Mouse (Mus musculus): ENCODE results near the gene Peli3.

DNA sequence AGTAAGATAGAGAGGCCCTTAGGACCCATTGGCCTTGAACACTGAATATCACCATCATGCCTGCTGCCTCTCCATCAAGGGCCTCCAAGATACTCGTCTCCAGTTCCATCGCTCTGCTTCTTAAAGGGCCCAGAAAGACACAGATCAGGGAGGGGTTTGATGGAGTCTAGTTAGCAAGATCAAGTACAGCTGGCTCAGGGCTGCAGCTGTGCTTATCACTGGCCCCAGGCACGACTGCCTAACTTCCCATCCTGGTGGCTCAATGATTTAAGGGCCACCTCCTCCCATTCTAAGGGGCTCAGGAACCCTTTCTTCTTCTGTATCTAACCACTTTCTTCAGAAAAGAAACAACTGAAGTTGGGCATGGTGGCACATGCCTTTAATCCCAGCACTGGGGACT lies 51.1 kb downstream of the Peli3 start:
- no peak for TF ChIP-seq EP300 (optimal IDR thresholded peaks at IDR 0.05)
- no peak for TF ChIP-seq CTCF (IDR thresholded peaks at IDR 0.05; ENCODE audit: low read depth)

Data from stomach, postnatal 0 days (tissue).